Mouse (Mus musculus): Measurements from ENCODE around the gene Ovol1.

DNA sequence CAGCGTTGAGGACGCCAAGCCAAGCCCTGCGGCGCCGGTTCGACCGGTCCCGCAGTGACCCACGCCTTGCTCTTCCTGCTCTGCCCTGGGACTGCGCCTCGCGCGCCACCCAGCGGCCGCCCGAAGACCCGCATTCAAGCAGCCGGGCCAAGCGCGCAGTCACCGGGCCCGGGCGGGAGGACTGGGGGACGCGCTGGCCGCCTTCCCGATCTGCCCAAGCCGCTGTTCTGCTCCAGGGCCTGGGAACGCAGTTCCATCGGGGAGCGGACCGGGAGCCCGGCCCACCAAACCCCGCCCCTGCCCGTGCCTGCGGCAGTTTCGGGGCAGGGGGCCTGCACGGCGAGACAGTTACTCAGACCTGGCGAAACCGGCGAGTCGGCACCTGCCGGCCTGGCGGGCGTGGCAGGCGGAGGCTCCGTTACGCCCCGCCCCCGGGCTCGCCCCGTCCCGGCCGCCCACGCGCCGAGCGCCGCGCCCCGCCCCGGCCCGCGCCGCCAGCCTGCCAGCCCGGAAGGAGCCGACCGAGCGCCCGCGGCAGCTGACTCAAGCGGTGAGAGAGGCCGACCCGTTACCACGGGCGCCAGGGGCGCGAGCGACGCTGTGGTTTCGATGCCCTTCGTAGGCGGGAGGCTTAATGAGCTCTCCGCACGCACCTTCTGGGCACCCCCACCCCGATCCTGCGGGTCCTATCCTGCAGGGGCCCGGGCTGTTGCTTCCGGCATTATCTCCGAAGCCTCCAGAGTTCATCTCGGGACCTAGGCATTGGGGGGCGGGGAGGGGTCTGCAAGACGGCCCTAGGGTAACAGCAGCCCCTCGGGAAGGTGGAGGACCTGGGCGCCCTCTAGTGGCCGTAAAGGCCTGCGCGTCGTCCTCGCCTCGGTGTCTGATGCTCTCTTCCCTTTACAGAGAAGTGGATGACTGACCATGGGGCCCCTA, 7.4 kb upstream of the Ovol1 start, which contains the start of gene Ap5b1:
- TF ChIP-seq CTCF (IDR thresholded peaks at IDR 0.05; ENCODE audit: extremely low read depth, insufficient read length, insufficient replicate concordance, low read depth, low read length) (peak; percentile 97), POLR2A (IDR thresholded peaks at IDR 0.05; ENCODE audit: low read depth, low read length) (peak; percentile 33)

Measured in small intestine, adult 2 months (tissue).